Mouse (Mus musculus): ENCODE data around the gene Gm8094. TPM values are rescaled to one million over a fixed set of nuclear protein-coding genes. Genes with fewer than 3 reads are reported as not detected.

Gm8094 gene
- not detected for polyA plus RNA-seq (2014; fragmentation: Illumina TruSeq; extraction: RNeasy Lipid Tissue Mini Kit (QIAGEN cat#74804); ENCODE audit: low read depth, low replicate concordance)

DNA sequence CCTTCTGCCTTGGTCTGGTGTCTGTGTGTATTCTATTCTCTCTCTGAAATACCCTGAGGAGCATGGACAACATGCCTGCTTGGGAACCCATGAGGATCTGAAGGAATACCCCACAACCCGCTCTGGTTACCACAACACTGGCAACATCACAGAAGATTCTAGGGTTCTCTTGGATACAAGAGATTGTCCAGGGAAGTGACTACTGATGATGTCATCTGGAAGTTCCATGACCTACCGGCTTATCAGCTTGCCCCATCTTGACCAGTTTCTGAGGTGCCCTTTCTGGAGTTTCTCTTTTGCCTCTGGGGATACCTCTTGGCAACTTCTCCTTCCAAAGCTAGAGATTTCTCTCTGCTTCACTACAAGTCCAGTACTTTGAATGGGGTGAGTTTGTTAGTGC, at the start of gene Gm8094:
TSS of gene Gm8094 (minus strand) at position 101 of the 400 bp plus-strand sequence.

DNA sequence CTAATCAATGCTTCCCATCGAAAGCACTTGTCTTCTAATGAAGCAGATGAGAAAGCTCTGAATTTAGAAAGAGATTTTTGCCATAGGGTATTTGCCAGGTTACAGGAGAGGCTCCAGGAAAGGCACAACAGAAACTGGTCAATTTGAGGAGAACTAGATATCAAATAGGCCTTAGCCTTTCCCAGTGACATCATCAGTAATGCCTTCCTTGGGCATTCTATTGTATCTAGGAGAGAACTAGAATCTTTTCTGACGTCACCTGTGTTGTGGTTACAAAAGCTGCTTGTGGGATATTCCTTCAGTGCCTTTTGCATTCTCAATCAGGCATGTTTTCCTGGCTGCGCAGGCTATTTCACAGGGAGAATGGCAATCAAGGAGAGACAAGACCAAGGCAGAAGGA, 23.9 kb upstream of the Gm8094 start, which contains the start of gene Gm8104:
TSS of gene Gm8104 (plus strand) at position 301 of the 400 bp plus-strand sequence.

Other genes starting within 250 kb of the Gm8094 start
- gene Gm21977, start 223.2 kb downstream of the Gm8094 start, polyA plus RNA-seq (2014; fragmentation: Illumina TruSeq; extraction: RNeasy Lipid Tissue Mini Kit (QIAGEN cat#74804); ENCODE audit: low read depth, low replicate concordance): not detected
- gene Gm8082, start 83.0 kb downstream of the Gm8094 start, polyA plus RNA-seq (2014; fragmentation: Illumina TruSeq; extraction: RNeasy Lipid Tissue Mini Kit (QIAGEN cat#74804); ENCODE audit: low read depth, low replicate concordance): not detected
- gene Gm10376, start 61.0 kb downstream of the Gm8094 start, polyA plus RNA-seq (2014; fragmentation: Illumina TruSeq; extraction: RNeasy Lipid Tissue Mini Kit (QIAGEN cat#74804); ENCODE audit: low read depth, low replicate concordance): not detected
- not detected for gene Gm8104, start 24.0 kb upstream of the Gm8094 start, polyA plus RNA-seq (2014; fragmentation: Illumina TruSeq; extraction: RNeasy Lipid Tissue Mini Kit (QIAGEN cat#74804); ENCODE audit: low read depth, low replicate concordance)
- 0.40 TPM for gene Gm7233, start 103.2 kb upstream of the Gm8094 start, polyA plus RNA-seq (2014; fragmentation: Illumina TruSeq; extraction: RNeasy Lipid Tissue Mini Kit (QIAGEN cat#74804); ENCODE audit: low read depth, low replicate concordance)
- not detected for gene Gm8122, start 158.7 kb upstream of the Gm8094 start, polyA plus RNA-seq (2014; fragmentation: Illumina TruSeq; extraction: RNeasy Lipid Tissue Mini Kit (QIAGEN cat#74804); ENCODE audit: low read depth, low replicate concordance)
- gene Gm8126, start 182.0 kb upstream of the Gm8094 start, polyA plus RNA-seq (2014; fragmentation: Illumina TruSeq; extraction: RNeasy Lipid Tissue Mini Kit (QIAGEN cat#74804); ENCODE audit: low read depth, low replicate concordance): 4.1 TPM
- 1.5 TPM for gene Gm9732, start 198.4 kb upstream of the Gm8094 start, polyA plus RNA-seq (2014; fragmentation: Illumina TruSeq; extraction: RNeasy Lipid Tissue Mini Kit (QIAGEN cat#74804); ENCODE audit: low read depth, low replicate concordance)
- not detected for gene Gm8127, start 217.2 kb upstream of the Gm8094 start, polyA plus RNA-seq (2014; fragmentation: Illumina TruSeq; extraction: RNeasy Lipid Tissue Mini Kit (QIAGEN cat#74804); ENCODE audit: low read depth, low replicate concordance)

Data from kidney, adult 10 weeks (tissue).